Mouse (Mus musculus) forebrain, embryonic 12.5 days (tissue): ENCODE measurements around the gene Cyp2j12. TPM values are rescaled to one million over a fixed set of nuclear protein-coding genes. Genes with fewer than 3 reads are reported as not detected.
A peak's percentile ranks its signal among the peaks of the same experiment; 100 is the strongest.

Experiments used
- ATAC-seq: fragments of 200-750 bp; cut with Nextera tagmentation; 2 replicates; pipeline ENCODE4 v1.8.0; 2017; ENCODE audit warnings: moderate TSS enrichment; ENCODE audit not compliant: low FRiP score
- H3K27ac ChIP-seq: fragments of 300-500 bp; sonication (generic); 2 replicates; pipeline ENCODE4 v1.5.1; 2016; ENCODE audit warnings: mild to moderate bottlenecking
- H3K27me3 ChIP-seq: fragments of 300-500 bp; sonication (generic); 2 replicates; pipeline ENCODE4 v1.6.1; 2016; ENCODE audit warnings: mild to moderate bottlenecking
- H3K36me3 ChIP-seq: fragments of 300-500 bp; sonication (generic); replicated peaks from 2 replicates; pipeline ENCODE4 v1.6.1; 2016; ENCODE audit warnings: mild to moderate bottlenecking
- H3K4me1 ChIP-seq: fragments of 300-500 bp; sonication (generic); 2 replicates; pipeline ENCODE4 v1.6.1; 2016
- H3K4me2 ChIP-seq: fragments of 300-500 bp; sonication (generic); 2 replicates; pipeline ENCODE4 v1.6.1; 2016; ENCODE audit warnings: mild to moderate bottlenecking, moderate library complexity
- H3K4me3 ChIP-seq: fragments of 300-500 bp; sonication (generic); replicated peaks from 2 replicates; pipeline ENCODE4 v1.5.1; 2016; ENCODE audit warnings: mild to moderate bottlenecking
- H3K9ac ChIP-seq: fragments of 300-500 bp; sonication (generic); 2 replicates; pipeline ENCODE4 v1.6.1; 2016; ENCODE audit warnings: mild to moderate bottlenecking
- H3K9me3 ChIP-seq: fragments of 300-500 bp; sonication (generic); 2 replicates; pipeline ENCODE4 v1.6.1; 2016
- WGBS: fragments of 180-500 bp; shearing (Covaris S2); methylation state at CpG from one replicate; pipeline ENCODE4 v1.1.7; 2016; 5-methylcytosine and 5-hydroxymethylcytosine counted together
- polyA plus RNA-seq: library from polyadenylated mRNA; unstranded; fragments of >200 nt; fragmentation: Nextera tagmentation; extraction: Ambion mirVana; gene quantifications from 2 replicates; pipeline ENCODE4 v1.2.1, GENCODE M21; 2016

Gene Cyp2j12
- polyA plus RNA-seq, 1 experiment from 2014 or later, result not detected

DNA sequence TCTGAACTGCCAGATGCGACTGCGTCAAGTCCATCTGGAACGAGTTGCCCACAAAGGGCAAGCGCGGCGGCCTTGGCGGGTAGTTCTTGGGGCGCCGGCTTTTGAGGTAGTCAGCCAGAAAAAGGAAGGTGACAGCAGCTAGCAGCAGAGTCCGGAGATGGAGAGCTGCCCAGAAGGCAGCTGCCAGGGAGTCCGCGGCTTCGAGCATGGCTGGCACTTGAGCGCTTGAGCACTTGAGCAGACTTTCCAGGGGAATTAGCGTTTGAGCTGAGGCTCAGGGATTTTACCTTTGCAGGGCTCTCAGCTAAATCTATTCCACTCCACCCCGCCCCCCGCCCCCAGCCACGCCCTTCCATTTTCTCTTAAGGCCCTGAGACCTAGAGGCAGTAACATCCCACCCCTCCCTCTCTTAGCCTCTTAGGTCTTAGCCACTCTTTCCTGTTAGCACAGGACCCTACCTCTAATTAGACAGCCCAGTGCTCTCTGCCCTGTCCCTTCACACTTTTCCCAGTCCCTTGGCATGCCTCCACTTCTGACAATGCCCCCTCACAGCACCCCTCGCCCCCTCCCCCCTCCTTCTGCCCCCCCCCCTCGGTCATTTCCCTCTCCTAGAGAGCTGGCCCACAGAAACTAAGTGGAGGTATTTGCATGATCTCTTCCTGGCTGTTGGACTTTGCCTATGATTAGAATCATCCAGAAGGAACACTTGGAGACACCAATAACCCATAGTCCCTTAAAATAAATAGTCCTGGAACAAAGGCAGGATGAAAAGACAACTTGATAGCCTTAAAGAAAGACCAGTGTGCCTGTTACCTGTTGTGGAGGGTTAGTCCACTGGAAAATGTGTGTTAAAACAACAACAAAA is 63.5 kb downstream of the Cyp2j12 start, which contains the start of gene Cyp2j13:
Cyp2j13 (minus strand) TSS at position 286 of the 865 bp plus-strand sequence.
- WGBS, result 2% methylated on average over 20 of the region's 20 CpGs
- no peaks in the 10 kb centered on the region for H3K27me3 ChIP-seq

DNA sequence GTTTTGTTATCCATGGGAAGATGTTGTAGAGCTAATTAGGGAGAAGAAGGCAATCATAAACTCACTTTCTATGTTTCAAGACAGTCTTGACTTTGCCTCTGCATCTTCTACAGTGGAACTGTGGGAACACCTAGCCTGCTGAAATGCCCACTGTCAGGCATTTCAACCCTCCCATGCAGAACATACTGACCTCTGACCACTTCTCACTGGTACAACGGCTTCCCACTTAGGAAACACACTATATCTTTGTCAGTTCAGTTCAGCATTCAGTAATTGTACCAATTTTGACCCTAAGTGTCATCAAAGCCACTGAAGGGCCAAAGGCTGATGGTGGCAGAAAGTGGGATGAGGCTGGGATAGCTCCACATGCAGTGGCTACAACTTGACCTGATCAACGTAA is 78.9 kb downstream of the Cyp2j12 start:
- Histone ChIP-seq H3K4me2 (no peak overlapping the region), H3K36me3 (no peaks in the 10 kb centered on the region), H3K4me1 (no peaks in the 10 kb centered on the region), H3K9ac (no peak overlapping the region), H3K4me3 (no peak overlapping the region), H3K27me3 (no peaks in the 10 kb centered on the region), H3K27ac (no peak overlapping the region), H3K9me3 (no peaks in the 10 kb centered on the region)
- no peak for ATAC-seq
- 89% methylated on average over 2 of the region's 2 CpGs for WGBS

More for the DNA sequence above, 63.5 kb downstream of the Cyp2j12 start, which contains the start of gene Cyp2j13:
- Histone ChIP-seq H3K36me3 (no peaks in the 10 kb centered on the region), H3K27ac (no peak within 1 kb of the TSS), H3K9ac (no peak within 1 kb of the TSS), H3K4me2 (peak within 1 kb of the TSS; percentile 48), H3K4me1 (peaks cover 12% of the 10 kb centered on the region), H3K4me3 (0 out of 2 replicates have a peak within 1 kb of the TSS, but pooled peaks have one; percentile 13), H3K9me3 (no peaks in the 10 kb centered on the region)
- ATAC-seq, result peak; percentile 79

DNA sequence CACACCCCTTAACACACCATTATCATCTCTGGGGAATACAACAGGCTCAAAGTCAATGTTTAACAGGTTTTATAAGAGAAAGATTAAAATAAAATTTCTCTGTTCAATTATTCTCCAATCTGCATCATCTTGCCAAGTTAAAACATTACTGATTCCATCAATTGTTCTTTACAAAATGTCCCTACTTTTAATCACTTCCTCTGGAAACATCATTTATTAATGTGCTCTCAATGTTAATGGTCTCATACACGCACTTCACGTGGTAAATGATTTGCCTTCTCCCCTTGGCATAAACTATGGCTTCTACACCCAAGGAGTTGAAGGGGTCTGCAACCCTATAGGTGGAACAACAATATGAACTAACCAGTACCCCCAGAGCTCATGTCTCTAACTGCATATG is 80.8 kb downstream of the Cyp2j12 start:
- H3K9ac ChIP-seq, result no peak overlapping the region
- H3K4me1 ChIP-seq, result no peaks in the 10 kb centered on the region
- no peaks in the 10 kb centered on the region for H3K27me3 ChIP-seq
- no peaks in the 10 kb centered on the region for H3K9me3 ChIP-seq
- no peaks in the 10 kb centered on the region for H3K36me3 ChIP-seq
- H3K27ac ChIP-seq, result no peak overlapping the region
- no peak overlapping the region for H3K4me3 ChIP-seq
- WGBS, result 97% methylated on average over 2 of the region's 2 CpGs
- no peak for ATAC-seq
- H3K4me2 ChIP-seq, result no peak overlapping the region

Other genes starting within 250 kb of the Cyp2j12 start
- gene Hook1, start 173.9 kb downstream of the Cyp2j12 start, polyA plus RNA-seq, result 50.8 and 51.3 TPM in 2 replicates
- not detected in 2 replicates for gene Cyp2j13, start 63.6 kb downstream of the Cyp2j12 start, polyA plus RNA-seq
- not detected in 2 replicates for gene Cyp2j7, start 95.5 kb upstream of the Cyp2j12 start, polyA plus RNA-seq
- not detected in 2 replicates for gene Cyp2j11, start 207.5 kb upstream of the Cyp2j12 start, polyA plus RNA-seq